ENCODE assay signal across 27 mouse cellular contexts in the genomic region with DNA sequence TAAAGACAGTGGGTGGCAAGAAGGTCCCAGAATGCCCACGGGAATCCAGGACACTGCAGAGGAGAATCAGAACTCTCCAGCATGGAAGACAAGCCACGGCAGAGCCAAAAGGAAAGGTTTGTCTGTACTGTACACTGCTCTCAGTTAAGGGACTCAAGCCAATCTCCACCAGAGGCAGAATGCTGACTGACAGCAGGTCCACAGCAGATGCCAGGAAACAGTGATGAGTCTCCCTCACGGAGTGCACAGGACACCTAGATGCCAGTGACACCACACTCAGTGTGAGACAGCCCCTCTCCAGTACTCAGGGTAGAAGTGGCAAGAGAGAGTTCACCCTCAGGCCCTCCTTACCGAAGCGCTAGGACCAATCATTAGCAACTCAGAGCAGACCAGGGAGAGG.
"Had no signal": no experiment of that assay in that cellular context is flagged by ENCODE, and none has a peak within 500 bp of the region (broad histone marks: within the 10 kb centered on the region; RNA-seq: fewer than 3 reads in every experiment).

No protein-coding gene starts in this region.

- H3K4me3 ChIP-seq: heart, adult 2 months; heart, embryonic 13.5 days; heart, embryonic 15.5 days; hindbrain, embryonic 13.5 days; hindbrain, embryonic 15.5 days; kidney, embryonic 15.5 days; limb, embryonic 13.5 days; limb, embryonic 15.5 days; liver, embryonic 12.5 days had no signal

- H3K9me3 ChIP-seq: heart, embryonic 13.5 days; heart, embryonic 15.5 days; hindbrain, embryonic 13.5 days; hindbrain, embryonic 15.5 days; kidney, embryonic 15.5 days; limb, embryonic 13.5 days; limb, embryonic 15.5 days; liver, embryonic 12.5 days had no signal

- H3K4me2 ChIP-seq: heart, embryonic 11.5 days; heart, embryonic 13.5 days; heart, embryonic 15.5 days; hindbrain, embryonic 13.5 days; hindbrain, embryonic 15.5 days; kidney, embryonic 15.5 days; limb, embryonic 13.5 days; limb, embryonic 15.5 days; liver, embryonic 12.5 days had no signal

- H3K9ac ChIP-seq: heart, embryonic 13.5 days; heart, embryonic 15.5 days; hindbrain, embryonic 13.5 days; hindbrain, embryonic 15.5 days; kidney, embryonic 15.5 days; limb, embryonic 13.5 days; limb, embryonic 15.5 days; liver, embryonic 12.5 days; liver, embryonic 14.5 days had no signal

- H3K27me3 ChIP-seq: heart, embryonic 13.5 days; heart, embryonic 15.5 days; hindbrain, embryonic 13.5 days; hindbrain, embryonic 15.5 days; kidney, embryonic 15.5 days; limb, embryonic 13.5 days; limb, embryonic 15.5 days; liver, embryonic 12.5 days had no signal

- H3K27ac ChIP-seq: heart, adult 2 months; heart, embryonic 13.5 days; heart, embryonic 15.5 days; hindbrain, embryonic 13.5 days; hindbrain, embryonic 15.5 days; hindbrain, postnatal 0 days; kidney, embryonic 15.5 days; kidney, postnatal 0 days; limb, embryonic 13.5 days; liver, embryonic 12.5 days; liver, embryonic 14.5 days had no signal

- H3K4me1 ChIP-seq: heart, embryonic 13.5 days; heart, embryonic 15.5 days; hindbrain, embryonic 13.5 days; hindbrain, embryonic 15.5 days; kidney, embryonic 15.5 days; limb, embryonic 13.5 days; limb, embryonic 15.5 days; liver, embryonic 12.5 days had no signal

- ATAC-seq: hindbrain, postnatal 0 days; intestine, embryonic 16.5 days; liver, embryonic 12.5 days had no signal

- DNase-seq: gastrocnemius, postnatal 14 days; gastrocnemius, postnatal 36 days; heart, adult 11 months; heart, adult 2 months; heart, postnatal 14 days; heart, postnatal 36 days; kidney, adult 11 months; kidney, adult 2 months; kidney, adult 9 months; kidney, postnatal 14 days; kidney, postnatal 36 days; layer of hippocampus, adult 9-11 months; layer of hippocampus, postnatal 36 days; left cerebral cortex, postnatal 4 days had no signal
